Mouse (Mus musculus): ENCODE results near the gene Wscd1. TPM values are rescaled to one million over a fixed set of nuclear protein-coding genes. Genes with fewer than 3 reads are reported as not detected.

The Wscd1 gene
- total RNA-seq, 2 experiments from 2014 or later, result 1.8 to 2.4 TPM

- Histone ChIP-seq H3K4me3 (no peak overlapping the region), H3K27ac (no peak overlapping the region)
- DNase-seq, result no peak
- no peak for TF ChIP-seq CTCF (IDR thresholded peaks at IDR 0.05)
- intact Hi-C loops (cut with DNase I), result no loop called here
Measured at GRCm38 (mm10) chr11:71756325-71756724, 6.6 kb downstream of the Wscd1 start.

GRCm38 (mm10) chr11:71758211-71759110 lies 8.7 kb downstream of the Wscd1 start:
- no peak for TF ChIP-seq CTCF (IDR thresholded peaks at IDR 0.05)
- no peak overlapping the region for H3K27ac ChIP-seq
- intact Hi-C loops (cut with DNase I), result no loop called here
- DNase-seq, result no peak
- no peak overlapping the region for H3K4me3 ChIP-seq

GRCm38 (mm10) chr11:71760991-71761390 lies 11.3 kb downstream of the Wscd1 start:
- Histone ChIP-seq H3K27ac (peak overlapping the region; percentile 63), H3K4me3 (no peak overlapping the region)
- intact Hi-C loops (cut with DNase I), result no loop called here
- TF ChIP-seq CTCF (IDR thresholded peaks at IDR 0.05), result no peak
- DNase-seq, result no peak

- intact Hi-C loops (cut with DNase I), result no loop called here
- Histone ChIP-seq H3K27ac (no peak overlapping the region), H3K4me3 (no peak overlapping the region)
- TF ChIP-seq CTCF (IDR thresholded peaks at IDR 0.05), result no peak
- DNase-seq, result peak; percentile 37
Measured at GRCm38 (mm10) chr11:71763154-71763553, 13.4 kb downstream of the Wscd1 start.

GRCm38 (mm10) chr11:71763651-71764275 lies 14.0 kb downstream of the Wscd1 start:
- H3K27ac ChIP-seq, result no peak overlapping the region
- intact Hi-C loops (cut with DNase I), result no loop called here
- no peak for TF ChIP-seq CTCF (IDR thresholded peaks at IDR 0.05)
- H3K4me3 ChIP-seq, result no peak overlapping the region
- DNase-seq, result no peak

GRCm38 (mm10) chr11:71764743-71765142 lies 15.0 kb downstream of the Wscd1 start:
- TF ChIP-seq CTCF (IDR thresholded peaks at IDR 0.05), result no peak
- intact Hi-C loops (cut with DNase I), result no loop called here
- Histone ChIP-seq H3K4me3 (no peak overlapping the region), H3K27ac (no peak overlapping the region)
- no peak for DNase-seq

GRCm38 (mm10) chr11:71765335-71765734 lies 15.6 kb downstream of the Wscd1 start:
- no peak for DNase-seq
- TF ChIP-seq CTCF (IDR thresholded peaks at IDR 0.05), result no peak
- intact Hi-C loops (cut with DNase I), result no loop called here
- no peak overlapping the region for H3K4me3 ChIP-seq
- no peak overlapping the region for H3K27ac ChIP-seq

GRCm38 (mm10) chr11:71766380-71766779 lies 16.7 kb downstream of the Wscd1 start:
- H3K4me3 ChIP-seq, result no peak overlapping the region
- no peak overlapping the region for H3K27ac ChIP-seq
- DNase-seq, result no peak
- no peak for TF ChIP-seq CTCF (IDR thresholded peaks at IDR 0.05)
- intact Hi-C loops (cut with DNase I), result no loop called here

GRCm38 (mm10) chr11:71767726-71768125 lies 18.0 kb downstream of the Wscd1 start:
- H3K27ac ChIP-seq, result no peak overlapping the region
- no peak overlapping the region for H3K4me3 ChIP-seq
- DNase-seq, result no peak
- no peak for TF ChIP-seq CTCF (IDR thresholded peaks at IDR 0.05)
- intact Hi-C loops (cut with DNase I), result no loop called here

- intact Hi-C loops (cut with DNase I), result no loop called here
- Histone ChIP-seq H3K4me3 (no peak overlapping the region), H3K27ac (no peak overlapping the region)
- TF ChIP-seq CTCF (IDR thresholded peaks at IDR 0.05), result no peak
- DNase-seq, result no peak
Measured at GRCm38 (mm10) chr11:71769744-71770143, 20.0 kb downstream of the Wscd1 start.

GRCm38 (mm10) chr11:71770479-71770878 lies 20.8 kb downstream of the Wscd1 start:
- H3K27ac ChIP-seq, result no peak overlapping the region
- no peak for DNase-seq
- intact Hi-C loops (cut with DNase I), result no loop called here
- no peak for TF ChIP-seq CTCF (IDR thresholded peaks at IDR 0.05)
- H3K4me3 ChIP-seq, result no peak overlapping the region

GRCm38 (mm10) chr11:71771074-71771473 lies 21.4 kb downstream of the Wscd1 start:
- intact Hi-C loops (cut with DNase I), result no loop called here
- Histone ChIP-seq H3K4me3 (no peak overlapping the region), H3K27ac (no peak overlapping the region)
- TF ChIP-seq CTCF (IDR thresholded peaks at IDR 0.05), result no peak
- no peak for DNase-seq

- H3K27ac ChIP-seq, result peak overlapping the region; percentile 68; the same call in 1 of the 2 replicates
- no peak for TF ChIP-seq CTCF (IDR thresholded peaks at IDR 0.05)
- DNase-seq, result no peak
- no peak overlapping the region for H3K4me3 ChIP-seq
- intact Hi-C loops (cut with DNase I), result no loop called here
Measured at GRCm38 (mm10) chr11:71772056-71772455, 22.3 kb downstream of the Wscd1 start.
